Mouse (Mus musculus) intestine, postnatal 0 days (tissue): ENCODE measurements around the gene Ppt2. TPM values are rescaled to one million over a fixed set of nuclear protein-coding genes. Genes with fewer than 3 reads are reported as not detected.
A peak's percentile ranks its signal among the peaks of the same experiment; 100 is the strongest.

Experiments used
- ATAC-seq: fragments of 200-750 bp; cut with Nextera tagmentation; 2 replicates; pipeline ENCODE4 v1.8.0; 2017; ENCODE audit warnings: mild to moderate bottlenecking, moderate TSS enrichment, moderate library complexity
- H3K27ac ChIP-seq: fragments of 300-500 bp; sonication (generic); 2 replicates; pipeline ENCODE4 v1.5.1; 2014; ENCODE audit warnings: mild to moderate bottlenecking, low read depth, low read length, moderate library complexity
- H3K27me3 ChIP-seq: fragments of 300-500 bp; sonication (generic); replicated peaks from 2 replicates; pipeline ENCODE4 v1.6.1; 2014; ENCODE audit warnings: low read length, mixed read lengths; ENCODE audit not compliant: control insufficient read depth, insufficient read depth
- H3K36me3 ChIP-seq: fragments of 300-500 bp; sonication (generic); 2 replicates; pipeline ENCODE4 v1.6.1; 2014; ENCODE audit warnings: mild to moderate bottlenecking, moderate library complexity; ENCODE audit not compliant: control insufficient read depth, insufficient read depth
- H3K4me1 ChIP-seq: fragments of 300-500 bp; sonication (generic); replicated peaks from 2 replicates; pipeline ENCODE4 v1.6.1; 2014; ENCODE audit warnings: antibody characterized with exemption, low read length, mixed read lengths; ENCODE audit not compliant: control insufficient read depth, insufficient read depth
- H3K4me2 ChIP-seq: fragments of 300-500 bp; sonication (generic); replicated peaks from 2 replicates; pipeline ENCODE4 v1.6.1; 2014; ENCODE audit warnings: low read depth, mild to moderate bottlenecking, moderate library complexity
- H3K4me3 ChIP-seq: fragments of 300-500 bp; sonication (generic); 2 replicates; pipeline ENCODE4 v1.5.1; 2014; ENCODE audit warnings: low read depth, low read length
- H3K9ac ChIP-seq: fragments of 300-500 bp; sonication (generic); 2 replicates; pipeline ENCODE4 v1.6.1; 2014; ENCODE audit warnings: mild to moderate bottlenecking, low read depth, low read length
- H3K9me3 ChIP-seq: fragments of 300-500 bp; sonication (generic); 2 replicates; pipeline ENCODE4 v1.6.1; 2016; ENCODE audit warnings: mixed run types; ENCODE audit not compliant: control insufficient read depth
- CTCF ChIP-seq: sonication (generic); IDR thresholded peaks from 2 replicates; pipeline ENCODE4 v1.5.1; 2016; ENCODE audit warnings: low read depth, mild to moderate bottlenecking, control low read depth, antibody characterized with exemption, moderate library complexity
- WGBS: fragments of 180-500 bp; shearing (Covaris S2); extraction: QIAGEN DNeasy Blood & Tissue Kit; methylation state at CpG from one replicate; pipeline ENCODE4 v1.1.7; 2014; 5-methylcytosine and 5-hydroxymethylcytosine counted together
- polyA plus RNA-seq: library from polyadenylated mRNA; unstranded; fragments of >200 nt; fragmentation: Nextera tagmentation; extraction: Ambion mirVana; gene quantifications from 2 replicates; pipeline ENCODE4 v1.2.1, GENCODE M21; 2015

Ppt2 gene
- polyA plus RNA-seq, 1 experiment from 2014 or later = 17.2 TPM

- 0 out of 2 replicates have a peak, but pooled peaks cover 5% of the 10 kb centered on the region for H3K4me1 ChIP-seq
- no peaks in the 10 kb centered on the region for H3K9me3 ChIP-seq
- no peak overlapping the region for H3K4me3 ChIP-seq
- no peak for TF ChIP-seq CTCF
- H3K36me3 ChIP-seq = peaks cover 62% of the 10 kb centered on the region
- 95% methylated on average over 8 of the region's 8 CpGs for WGBS
- ATAC-seq = no peak
- H3K27me3 ChIP-seq = no peaks in the 10 kb centered on the region
- H3K9ac ChIP-seq = no peak overlapping the region
- no peak overlapping the region for H3K4me2 ChIP-seq
- H3K27ac ChIP-seq = no peak overlapping the region
Observed at GRCm38 (mm10) chr17:34611050-34611449, 17.3 kb downstream of the Ppt2 start.

- no peaks in the 10 kb centered on the region for H3K27me3 ChIP-seq
- 60% methylated on average over 7 of the region's 7 CpGs for WGBS
- TF ChIP-seq CTCF = no peak
- peak overlapping the region; percentile 7; the same call in 1 of the 2 replicates for H3K27ac ChIP-seq
- no peak for ATAC-seq
- H3K9me3 ChIP-seq = no peaks in the 10 kb centered on the region
- no peak overlapping the region for H3K4me3 ChIP-seq
- H3K36me3 ChIP-seq = peaks cover 39% of the 10 kb centered on the region
- 0 out of 2 replicates have a peak, but pooled peaks cover 7% of the 10 kb centered on the region for H3K4me1 ChIP-seq
- H3K4me2 ChIP-seq = no peak overlapping the region
- H3K9ac ChIP-seq = no peak overlapping the region
Observed at GRCm38 (mm10) chr17:34607997-34608396, 20.3 kb downstream of the Ppt2 start.

- Histone ChIP-seq H3K36me3 (peaks cover 31% of the 10 kb centered on the region), H3K4me3 (peak overlapping the region; percentile 79), H3K27me3 (no peaks in the 10 kb centered on the region), H3K4me2 (peak overlapping the region; percentile 91), H3K9me3 (no peaks in the 10 kb centered on the region), H3K4me1 (0 out of 2 replicates have a peak, but pooled peaks cover 7% of the 10 kb centered on the region), H3K9ac (peak overlapping the region; percentile 85), H3K27ac (peak overlapping the region; percentile 91)
- no peak for ATAC-seq
- 5% methylated on average over 32 of the region's 32 CpGs for WGBS
- no peak for TF ChIP-seq CTCF
Observed at GRCm38 (mm10) chr17:34606186-34607039, 21.9 kb downstream of the Ppt2 start.

- no peaks in the 10 kb centered on the region for H3K9me3 ChIP-seq
- peak; percentile 8; the same call in 1 of the 2 replicates for ATAC-seq
- H3K4me1 ChIP-seq = 0 out of 2 replicates have a peak, but pooled peaks cover 7% of the 10 kb centered on the region
- TF ChIP-seq CTCF = no peak
- under 1% methylated on average over 26 of the region's 30 CpGs for WGBS
- H3K27me3 ChIP-seq = no peaks in the 10 kb centered on the region
- H3K9ac ChIP-seq = peak overlapping the region; percentile 85
- H3K4me2 ChIP-seq = peak overlapping the region; percentile 91
- peaks cover 26% of the 10 kb centered on the region; the same call in 1 of the 2 replicates for H3K36me3 ChIP-seq
- peak overlapping the region; percentile 79 for H3K4me3 ChIP-seq
- H3K27ac ChIP-seq = peak overlapping the region; percentile 91
Observed at GRCm38 (mm10) chr17:34605609-34606008, 22.7 kb downstream of the Ppt2 start.

- no peak for TF ChIP-seq CTCF
- peak overlapping the region; percentile 85 for H3K9ac ChIP-seq
- ATAC-seq = no peak
- peak overlapping the region; percentile 79 for H3K4me3 ChIP-seq
- no peaks in the 10 kb centered on the region for H3K9me3 ChIP-seq
- no peaks in the 10 kb centered on the region for H3K27me3 ChIP-seq
- 9% methylated on average over 24 of the region's 24 CpGs for WGBS
- peaks cover 26% of the 10 kb centered on the region; the same call in 1 of the 2 replicates for H3K36me3 ChIP-seq
- 0 out of 2 replicates have a peak, but pooled peaks cover 7% of the 10 kb centered on the region for H3K4me1 ChIP-seq
- peak overlapping the region; percentile 91 for H3K27ac ChIP-seq
- H3K4me2 ChIP-seq = peak overlapping the region; percentile 91
Observed at GRCm38 (mm10) chr17:34604511-34605237, 23.6 kb downstream of the Ppt2 start.

- under 1% methylated on average over 32 of the region's 35 CpGs for WGBS
- peak within 1 kb of the TSS; percentile 85 for H3K9ac ChIP-seq
Observed at GRCm38 (mm10) chr17:34604061-34604508, 24.2 kb downstream of the Ppt2 start, which contains the start of gene Agpat1. TSS of gene Agpat1 (plus strand) at chr17:34604262.

More at GRCm38 (mm10) chr17:34604061-34604508, 24.2 kb downstream of the Ppt2 start, which contains the start of gene Agpat1:
- Histone ChIP-seq H3K4me3 (peak within 1 kb of the TSS; percentile 79), H3K9me3 (no peaks in the 10 kb centered on the region), H3K27ac (peak within 1 kb of the TSS; percentile 91), H3K36me3 (peaks cover 26% of the 10 kb centered on the region; the same call in 1 of the 2 replicates), H3K4me2 (peak within 1 kb of the TSS; percentile 91), H3K27me3 (no peaks in the 10 kb centered on the region), H3K4me1 (peaks cover 7% of the 10 kb centered on the region; the same call in 1 of the 2 replicates)
- no peak for TF ChIP-seq CTCF
- peak; percentile 86 for ATAC-seq
